Mouse (Mus musculus): ENCODE measurements at regions not wholly inside any gene's neighbourhood (a gene's known extent, or its start where the extent isn't known, plus 50 kb on each side); places are given as distances from the start of the nearest gene placed in this dataset.

DNA sequence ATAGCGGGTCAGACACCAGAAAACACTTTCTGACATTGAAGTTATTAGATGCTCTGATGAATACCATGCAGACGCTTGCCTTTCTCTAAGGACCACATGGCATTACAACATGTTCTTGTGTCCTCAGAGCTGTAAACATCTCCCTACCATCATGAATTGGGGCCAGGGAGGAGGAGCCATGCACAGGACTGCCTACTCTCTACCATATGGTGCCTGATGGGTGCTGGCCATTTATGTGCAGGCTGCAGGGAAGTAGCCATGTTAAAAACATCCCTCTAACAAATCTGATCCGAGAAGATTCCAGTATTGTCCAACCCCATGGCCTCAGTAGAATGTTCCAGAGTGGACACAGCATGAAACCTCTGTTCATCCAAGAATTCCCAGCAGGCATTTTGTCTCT, 330.1 kb upstream of the Camk1g start:
- DNase-seq (ENCODE audit: low spot score) = no peak

DNA sequence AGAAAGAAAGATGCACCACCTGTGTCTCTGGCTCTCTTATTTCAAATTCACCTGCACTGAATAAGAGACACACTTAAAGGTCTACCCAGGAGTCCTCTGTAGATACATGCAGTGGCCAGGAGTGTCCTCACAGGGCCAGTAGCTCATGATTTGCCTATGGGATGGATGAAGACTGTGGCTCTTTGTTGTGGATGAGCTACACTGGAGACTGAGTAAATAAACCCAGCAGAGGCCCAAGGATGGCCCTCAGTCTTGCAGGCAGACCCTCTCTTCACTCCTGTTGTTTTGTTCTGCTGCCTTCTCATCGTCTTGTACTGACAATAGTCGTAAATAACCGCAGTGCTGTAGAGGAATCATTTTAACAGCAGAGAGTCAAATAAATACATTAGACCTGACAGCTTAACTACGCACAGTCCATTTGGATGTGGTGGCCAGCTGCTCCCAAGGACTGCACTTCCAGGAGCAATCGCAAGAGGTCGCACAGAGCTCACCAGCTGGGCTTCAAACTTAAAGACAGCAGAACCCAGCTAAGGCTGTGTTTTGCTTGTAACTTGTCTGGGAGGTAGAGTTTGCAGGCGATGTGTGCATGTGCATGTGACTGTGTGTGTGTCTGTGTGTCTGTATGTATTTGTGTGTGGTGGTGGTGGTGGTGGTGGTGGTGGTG, 328.6 kb upstream of the Camk1g start:
- DNase-seq (ENCODE audit: low spot score) = peak; percentile 48

DNA sequence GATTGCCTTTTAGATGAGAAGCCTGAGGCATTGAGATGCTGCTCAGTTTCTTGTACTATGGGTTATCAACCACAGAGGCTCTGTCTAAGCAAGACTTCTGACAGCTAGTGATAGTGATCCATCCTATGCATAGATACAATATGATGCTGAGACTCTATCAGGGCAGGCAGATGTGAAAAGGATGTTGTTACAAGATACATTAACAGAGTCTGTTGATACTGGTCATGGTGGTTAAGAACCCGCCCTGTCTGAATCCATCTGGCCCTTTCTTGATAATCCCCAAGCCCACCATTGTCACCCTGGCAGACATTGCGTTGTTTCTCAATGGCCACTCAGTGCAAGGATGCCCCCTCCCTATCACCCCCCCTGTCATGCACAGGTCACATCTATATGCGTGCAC, 327.8 kb upstream of the Camk1g start:
- DNase-seq (ENCODE audit: low spot score) = no peak

DNA sequence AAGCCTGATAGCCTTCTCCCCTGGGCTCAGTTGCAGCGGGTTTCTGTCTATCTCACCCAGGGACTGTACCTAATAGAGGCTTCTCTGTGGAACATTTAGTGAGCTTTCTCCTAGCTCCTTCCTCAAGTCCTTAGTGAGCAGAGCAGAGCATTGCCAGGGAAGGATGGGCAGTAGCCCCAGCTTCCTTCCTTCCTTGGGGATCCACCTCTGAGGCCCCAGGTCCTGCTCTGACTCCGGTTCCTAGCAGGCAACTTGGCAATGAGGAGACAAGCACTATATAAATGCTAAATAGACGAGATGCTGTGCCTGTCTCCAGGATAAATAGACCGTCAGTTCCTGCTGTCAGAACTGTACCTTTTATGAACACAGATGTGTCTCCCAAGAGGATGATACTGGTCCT, 326.9 kb upstream of the Camk1g start:
- no peak for DNase-seq (ENCODE audit: low spot score)

DNA sequence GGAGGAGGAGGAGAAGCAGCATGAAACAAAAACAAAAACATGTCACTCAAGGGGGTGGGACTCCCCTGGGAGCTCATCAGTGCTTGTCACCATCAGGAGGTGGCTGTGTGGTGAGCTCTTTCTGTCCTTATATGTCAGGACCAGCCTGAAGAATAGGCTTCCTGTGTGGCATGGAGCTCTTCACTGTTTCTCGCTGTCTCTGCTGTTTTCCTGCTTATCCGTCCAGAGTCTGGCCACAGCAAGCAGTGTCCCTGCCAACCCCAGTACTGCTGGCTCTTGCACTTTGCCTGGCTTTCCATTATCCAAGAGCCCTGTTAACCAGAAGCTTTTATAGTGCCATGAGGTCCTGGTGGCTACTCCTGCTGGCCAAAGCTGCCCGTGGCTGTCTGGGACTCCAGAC, 322.9 kb upstream of the Camk1g start:
- no peak for DNase-seq (ENCODE audit: low spot score)

DNA sequence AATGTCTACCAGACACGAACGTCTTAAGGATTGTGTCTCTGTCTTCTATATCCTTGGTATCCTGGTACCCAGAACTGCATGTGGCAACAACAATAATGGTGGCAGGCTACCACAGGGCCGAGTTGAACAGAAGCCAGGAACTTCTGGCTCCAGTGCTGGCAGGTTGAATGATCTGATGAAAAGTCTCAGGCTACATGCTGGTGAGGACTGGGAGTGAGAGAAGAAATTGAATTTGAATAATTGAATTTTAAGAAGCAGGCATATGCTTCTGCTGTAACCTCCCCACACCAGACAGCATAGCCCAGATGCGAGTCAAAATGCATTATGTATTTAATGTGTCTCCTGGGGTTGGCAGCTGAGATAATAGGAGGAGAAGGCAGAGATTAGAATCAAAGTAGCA, 319.5 kb upstream of the Camk1g start:
- DNase-seq (ENCODE audit: low spot score) = no peak

DNA sequence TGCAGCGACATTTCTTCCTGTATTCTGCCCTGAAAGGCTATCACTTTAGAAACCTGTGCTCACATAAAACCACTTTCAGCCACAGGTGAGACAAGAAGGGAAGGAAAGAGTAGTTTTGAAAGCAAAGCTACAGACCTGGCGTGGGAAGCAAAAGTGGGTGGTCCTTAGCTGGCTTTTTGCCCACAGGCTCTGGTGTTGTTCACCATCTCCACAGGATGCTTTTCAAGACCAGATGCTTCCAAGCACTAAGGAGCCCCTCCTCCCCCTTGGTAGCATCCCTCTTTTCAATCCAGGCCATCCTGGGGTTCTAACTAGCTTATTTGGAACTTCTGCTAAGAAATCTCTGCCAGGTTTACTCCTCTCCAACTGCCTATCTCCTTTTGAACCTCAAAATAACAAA, 312.8 kb upstream of the Camk1g start:
- DNase-seq (ENCODE audit: low spot score) = no peak

DNA sequence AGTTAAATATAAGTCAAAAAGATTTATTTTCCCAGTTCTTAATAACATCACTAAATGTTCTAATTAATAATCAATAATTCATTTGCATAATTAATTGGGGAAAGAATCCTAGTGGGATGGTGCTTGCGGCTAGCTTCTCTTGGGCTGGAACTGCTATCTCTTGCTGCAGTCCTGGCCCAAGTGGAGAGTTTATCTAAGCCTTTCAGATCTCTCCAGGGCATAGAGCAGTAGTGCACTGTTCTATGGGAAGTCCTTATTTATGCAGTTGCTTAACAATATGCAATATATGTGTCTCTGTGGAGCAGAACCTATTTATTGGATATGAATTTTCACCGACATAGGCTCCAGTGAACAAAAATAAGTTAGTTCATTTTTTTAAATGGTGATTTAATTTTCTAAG, 308.4 kb upstream of the Camk1g start:
- DNase-seq (ENCODE audit: low spot score) = no peak

DNA sequence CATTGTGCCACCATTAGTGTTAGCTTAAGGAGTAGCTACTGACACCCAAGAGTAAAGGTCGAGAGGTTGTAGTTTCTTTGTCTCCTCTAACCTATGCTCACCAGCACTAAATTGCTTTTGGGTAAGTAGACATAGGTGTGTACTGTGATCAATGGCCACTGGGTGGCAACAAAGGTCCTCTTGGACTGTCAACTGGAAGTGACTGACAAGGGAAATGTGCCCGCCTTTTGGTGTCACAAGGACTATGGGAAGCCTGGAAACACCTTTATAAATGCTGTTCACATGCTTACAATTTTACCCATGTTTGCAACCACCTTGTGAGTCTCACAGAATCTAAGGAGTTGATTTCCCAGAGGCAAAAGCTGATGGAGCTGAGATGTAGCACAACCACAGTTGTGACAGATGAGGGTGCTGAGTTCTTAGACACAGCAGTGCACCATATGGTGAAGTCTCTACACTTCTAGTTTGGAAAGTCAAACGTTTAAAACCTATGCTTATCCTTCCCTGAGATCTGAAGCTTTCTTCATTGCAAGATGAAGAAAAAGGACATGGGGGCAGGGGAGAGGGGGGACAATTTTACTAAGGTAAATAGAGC, 303.2 kb upstream of the Camk1g start:
- no peak for DNase-seq (ENCODE audit: low spot score)

DNA sequence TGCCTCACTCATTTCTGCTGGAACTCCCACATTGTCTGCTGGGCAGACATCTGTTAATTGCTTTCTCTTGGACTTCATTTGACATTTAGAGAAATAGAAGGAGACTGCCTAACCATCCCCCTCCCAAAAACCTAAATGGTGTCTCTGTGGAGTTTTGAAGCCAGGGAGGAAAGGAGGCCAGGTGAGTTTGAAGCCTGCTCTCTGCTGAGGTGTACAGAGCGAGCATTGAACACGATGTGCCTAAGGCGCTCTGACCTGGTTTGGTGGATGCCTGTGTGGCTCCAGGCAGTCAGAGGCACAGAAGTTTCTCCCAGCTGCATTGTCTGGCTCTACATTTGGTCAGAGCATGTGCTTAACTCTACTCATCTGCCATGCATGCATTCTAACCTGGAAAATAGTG, 302.6 kb upstream of the Camk1g start:
- DNase-seq (ENCODE audit: low spot score) = no peak

DNA sequence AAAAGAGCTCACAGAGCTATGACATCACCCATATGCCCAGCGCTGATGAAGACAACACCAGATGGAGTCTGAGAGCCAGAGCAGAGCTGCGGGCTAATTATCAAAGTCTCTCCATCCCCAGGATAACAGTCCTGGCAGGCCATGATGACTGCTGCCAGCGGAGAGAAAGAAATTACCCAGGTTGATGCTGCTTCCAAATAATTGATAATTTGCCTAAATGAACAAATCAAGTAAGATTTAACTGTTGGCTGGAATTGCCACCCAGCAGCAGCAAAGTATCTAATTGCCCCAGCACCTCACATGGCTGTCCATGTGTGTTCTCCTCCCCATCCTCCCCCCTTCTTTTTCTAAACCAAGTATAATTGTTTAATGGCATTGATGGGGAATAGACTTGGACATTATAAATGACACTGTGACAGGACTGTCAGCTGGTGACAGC, 301.7 kb upstream of the Camk1g start:
- no peak for DNase-seq (ENCODE audit: low spot score)

DNA sequence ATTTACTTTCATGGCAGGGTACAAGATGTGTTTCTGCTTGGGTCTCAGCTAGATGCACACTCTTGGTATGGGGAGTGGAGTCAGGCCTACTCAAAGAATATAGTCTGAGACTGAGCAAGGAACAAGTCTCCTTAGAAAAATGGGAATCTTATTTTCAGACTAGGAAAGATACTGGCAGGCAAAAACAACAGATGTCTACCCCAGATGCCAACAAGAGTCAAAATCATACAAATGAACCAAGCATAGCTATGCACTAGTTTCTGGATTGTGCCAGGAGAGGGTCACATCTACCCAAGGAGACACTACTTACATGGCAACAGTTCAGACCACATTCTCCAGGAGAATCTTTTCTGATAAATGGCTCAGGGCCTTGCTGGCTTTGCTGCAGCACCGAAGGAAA, 300.9 kb upstream of the Camk1g start:
- no peak for DNase-seq (ENCODE audit: low spot score)

DNA sequence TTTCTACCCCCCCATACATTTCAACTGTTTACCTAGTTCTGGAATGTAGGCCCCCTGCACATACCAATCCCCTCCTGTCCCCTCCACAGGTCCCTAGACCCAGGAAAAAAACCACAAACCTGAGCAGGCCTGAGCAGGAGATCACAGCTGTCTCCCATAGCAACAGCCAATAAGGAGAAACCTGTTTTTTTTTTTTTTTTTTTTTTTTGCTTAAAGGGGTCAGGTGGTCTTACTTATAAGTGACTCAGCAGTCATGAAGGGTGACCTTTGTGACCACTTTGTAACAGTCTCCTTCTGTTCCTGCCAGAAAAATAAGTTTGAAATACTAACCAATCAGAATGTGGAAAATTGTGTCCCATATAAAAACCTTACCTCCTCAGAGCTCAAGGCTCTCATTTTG, 299.9 kb upstream of the Camk1g start:
- DNase-seq (ENCODE audit: low spot score) = no peak

DNA sequence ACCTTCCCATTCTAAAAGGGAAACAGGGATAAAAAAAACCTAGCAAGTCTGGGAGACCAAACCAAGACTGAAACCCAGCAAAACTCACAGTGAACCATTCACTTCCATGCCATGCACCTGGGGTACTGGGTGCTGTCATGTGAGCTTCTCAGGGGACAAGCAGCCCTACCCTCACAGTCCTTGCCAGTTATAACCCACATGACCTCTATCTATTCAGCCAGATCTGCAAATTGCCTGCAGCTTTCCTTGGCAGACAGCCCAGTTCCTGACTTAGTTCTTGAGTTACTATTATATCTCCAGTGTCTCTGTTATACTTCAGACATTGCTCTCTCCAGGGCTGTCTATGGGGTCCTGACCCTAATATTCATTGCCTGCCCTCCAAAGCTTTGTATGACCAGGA, 298.7 kb upstream of the Camk1g start:
- DNase-seq (ENCODE audit: low spot score) = no peak

DNA sequence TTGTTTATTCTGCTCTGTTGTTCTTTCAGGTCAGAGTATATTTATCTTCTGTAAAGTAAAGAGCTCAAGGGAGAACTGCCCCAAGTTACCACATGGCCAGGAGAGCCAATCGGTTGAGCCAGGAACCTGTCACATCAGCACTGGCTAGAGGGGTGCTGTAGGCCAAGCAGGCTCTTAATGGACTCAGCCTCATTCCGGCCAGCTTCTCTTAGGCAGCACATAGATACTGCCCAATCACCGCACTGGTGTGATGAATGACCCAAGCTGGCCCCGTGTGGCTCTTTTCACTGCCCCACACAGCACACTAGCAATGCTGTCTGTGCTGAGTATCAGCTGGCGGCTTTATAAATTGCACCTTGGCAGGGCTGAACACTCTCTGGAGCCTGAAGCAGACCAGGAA, 295.8 kb upstream of the Camk1g start:
- no peak for DNase-seq (ENCODE audit: low spot score)

DNA sequence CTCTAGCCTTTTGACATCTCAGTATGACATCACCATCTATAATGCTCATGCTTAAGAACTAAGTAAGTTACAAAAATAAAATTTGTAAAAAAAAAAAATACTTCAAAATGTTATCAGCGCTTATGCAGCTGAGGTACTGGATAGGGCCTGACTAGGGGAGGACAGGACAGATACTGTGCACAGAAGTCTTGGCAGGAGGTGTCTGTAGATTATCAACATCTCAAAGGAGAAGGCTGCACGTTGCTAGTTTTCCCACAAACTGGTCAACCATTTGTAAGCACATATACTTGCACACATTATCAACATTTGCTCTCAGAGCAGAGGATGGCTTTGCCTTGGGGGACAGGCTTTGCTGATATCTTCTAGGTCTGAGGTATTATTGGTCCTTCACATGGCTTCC, 294.5 kb upstream of the Camk1g start:
- DNase-seq (ENCODE audit: low spot score) = no peak

DNA sequence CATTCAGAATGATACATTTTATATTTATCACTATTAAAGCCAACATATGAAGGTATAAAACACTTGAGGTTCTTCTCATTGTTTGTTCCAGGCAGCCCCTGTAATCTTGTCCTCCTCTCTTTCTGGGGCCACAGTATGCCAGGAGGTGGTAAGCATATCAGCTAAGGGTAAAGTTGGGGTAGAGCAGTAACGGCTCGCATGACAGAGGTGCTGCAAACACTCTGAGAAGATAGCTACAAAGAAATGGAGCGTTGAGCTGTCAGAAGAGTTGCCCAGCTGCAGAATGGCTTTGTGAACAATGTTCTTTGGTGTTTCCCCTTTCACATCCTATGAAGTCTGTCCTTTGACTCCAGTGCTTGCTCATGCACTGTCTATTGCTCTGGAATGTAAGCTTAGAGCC, 293.5 kb upstream of the Camk1g start:
- DNase-seq (ENCODE audit: low spot score) = no peak

DNA sequence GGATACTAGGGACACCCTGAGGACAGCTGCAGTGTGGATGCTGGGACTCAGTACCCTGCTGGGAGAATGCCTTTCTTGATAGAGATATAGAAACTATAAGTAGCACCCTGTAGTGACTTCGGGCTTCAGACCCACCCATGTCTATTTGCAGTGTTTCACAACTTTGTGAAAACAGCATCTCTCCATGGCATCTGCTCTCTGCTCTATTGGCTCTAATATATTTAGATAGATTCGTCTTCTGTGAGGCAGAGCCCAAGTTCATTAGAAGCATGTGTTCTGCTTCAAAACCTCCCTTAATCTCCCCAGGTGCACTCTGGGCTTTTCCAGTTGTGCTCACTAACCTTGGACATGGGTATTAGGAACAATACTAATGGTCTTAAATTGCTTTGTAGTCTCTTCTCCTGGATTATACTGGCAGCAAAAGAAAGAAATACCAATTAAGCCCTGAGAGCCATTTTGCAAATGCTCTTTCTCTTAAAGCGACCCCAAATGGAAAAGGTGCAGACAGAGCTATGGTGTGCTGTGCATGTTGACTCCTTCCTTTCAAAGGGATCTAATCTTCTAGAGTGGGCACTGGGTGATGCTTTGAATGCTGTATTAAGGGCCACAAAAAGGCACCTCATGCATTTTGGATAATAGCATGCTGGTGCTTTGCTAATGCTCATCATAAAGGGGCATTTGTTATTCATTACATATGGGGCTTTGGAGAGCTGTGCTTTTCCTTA, 292.2 kb upstream of the Camk1g start:
- DNase-seq (ENCODE audit: low spot score) = no peak

DNA sequence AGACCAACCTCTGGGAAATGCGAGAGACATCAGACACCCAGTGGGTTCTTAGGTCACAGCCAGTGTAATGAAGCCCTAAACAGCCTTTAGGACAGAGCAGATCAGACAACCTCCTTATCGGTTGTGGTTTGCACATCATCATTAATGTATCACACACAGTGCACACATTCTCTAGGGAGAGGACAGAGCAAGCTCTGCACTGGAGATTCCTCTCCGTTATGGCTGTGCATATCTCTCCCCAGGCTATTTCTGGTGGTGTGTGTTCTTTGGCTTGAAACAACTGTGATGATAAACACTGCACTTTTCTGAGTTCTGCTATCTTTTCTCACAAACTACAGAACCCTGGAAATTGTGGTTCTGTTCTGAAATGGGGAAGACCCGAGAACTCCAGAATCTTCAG, 291.3 kb upstream of the Camk1g start:
- DNase-seq (ENCODE audit: low spot score) = no peak

DNA sequence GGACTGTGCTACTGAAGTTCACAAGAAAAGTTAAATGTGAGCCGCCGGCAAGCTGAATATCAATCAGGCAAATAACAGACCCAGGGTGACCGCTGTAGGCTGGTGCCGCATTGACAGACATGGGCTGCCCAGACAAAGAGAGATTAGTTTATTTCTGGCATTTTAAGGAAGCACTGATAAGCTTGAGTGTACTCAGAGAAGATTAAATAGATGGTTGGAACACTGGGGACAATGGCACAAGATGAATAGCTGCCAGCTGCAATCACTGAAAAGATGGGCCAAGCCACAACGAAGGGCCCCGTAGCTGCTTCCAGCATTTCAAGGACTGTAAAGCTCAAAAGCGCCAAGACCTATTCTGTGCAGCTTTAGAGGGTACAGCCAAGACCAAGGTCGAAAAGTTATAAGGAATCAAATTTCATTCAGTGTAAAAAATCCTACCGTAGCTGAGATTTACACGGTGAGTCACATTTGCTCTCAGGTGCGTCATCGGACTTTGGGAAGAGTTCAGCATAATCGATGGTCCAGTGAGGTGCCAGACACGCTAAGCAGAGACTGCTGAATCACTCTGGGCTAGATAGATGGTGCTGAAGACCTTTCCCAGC, 285.1 kb upstream of the Camk1g start:
- DNase-seq (ENCODE audit: low spot score) = no peak

DNA sequence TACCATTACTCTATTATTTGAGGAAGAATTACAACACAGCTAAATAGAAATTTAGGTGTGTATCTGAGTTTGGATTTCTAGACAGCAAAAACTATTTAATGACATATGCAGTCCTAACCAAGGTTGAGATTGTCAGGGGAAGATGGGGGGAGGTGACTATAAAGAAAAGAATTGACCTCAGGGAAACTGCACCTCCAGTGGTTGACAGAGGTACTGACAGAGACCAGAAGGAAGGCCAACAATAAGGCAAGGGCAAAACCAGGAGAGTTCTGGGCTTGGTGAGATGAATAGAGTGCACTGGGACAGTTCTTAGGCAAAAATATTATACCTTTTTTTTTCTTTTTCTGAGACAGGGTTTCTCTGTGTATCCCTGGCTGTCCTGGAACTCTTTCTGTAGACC, 280.2 kb upstream of the Camk1g start:
- no peak for DNase-seq (ENCODE audit: low spot score)

DNA sequence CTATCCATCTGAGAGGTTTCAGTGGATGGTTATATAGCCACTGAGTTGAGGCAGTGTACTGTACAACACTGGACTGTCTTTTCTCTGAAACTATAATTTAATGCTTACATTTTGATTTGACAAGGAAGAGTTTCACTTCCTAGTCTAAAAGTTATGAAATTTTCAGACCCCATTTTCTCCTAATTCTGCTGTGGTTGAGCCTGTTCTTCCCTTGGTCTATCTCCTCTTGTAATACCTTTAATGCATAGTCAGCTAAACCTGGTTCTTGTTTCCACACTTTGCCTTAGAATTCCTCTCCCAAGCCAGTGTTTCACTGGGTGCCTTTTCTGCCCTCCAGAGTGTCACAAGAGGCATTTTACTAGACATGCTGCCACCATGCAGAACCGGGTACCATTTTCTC, 279.3 kb upstream of the Camk1g start:
- DNase-seq (ENCODE audit: low spot score) = no peak
